Mouse (Mus musculus): ENCODE data around the gene Wbp11.
"Not testable (repeated sequence)": the region's sequence is repeated elsewhere in the genome, so short reads cannot be mapped to it uniquely, and the experiment has no call there.

The Wbp11 gene

GRCm38 (mm10) chr6:136801274-136801673 is 26.8 kb downstream of the Wbp11 start:
- DNase-seq: no peak

- no peak for DNase-seq
Observed at GRCm38 (mm10) chr6:136800710-136801109, 27.3 kb downstream of the Wbp11 start.

- DNase-seq: not testable (repeated sequence)
Observed at GRCm38 (mm10) chr6:136797874-136798693, 29.9 kb downstream of the Wbp11 start.

- no peak for DNase-seq
Observed at GRCm38 (mm10) chr6:136795850-136796249, 32.2 kb downstream of the Wbp11 start.

- DNase-seq: no peak
Observed at GRCm38 (mm10) chr6:136795110-136795509, 32.9 kb downstream of the Wbp11 start.

- no peak for DNase-seq
Observed at GRCm38 (mm10) chr6:136793831-136794525, 34.1 kb downstream of the Wbp11 start.

GRCm38 (mm10) chr6:136792884-136793758 is 34.9 kb downstream of the Wbp11 start:
- DNase-seq: no peak

GRCm38 (mm10) chr6:136789391-136789971 is 38.6 kb downstream of the Wbp11 start:
- peak; percentile 41 for DNase-seq

GRCm38 (mm10) chr6:136782761-136783160 is 45.3 kb downstream of the Wbp11 start:
- no peak for DNase-seq

GRCm38 (mm10) chr6:136782146-136782545 is 45.9 kb downstream of the Wbp11 start:
- DNase-seq: no peak

GRCm38 (mm10) chr6:136781377-136781986 is 46.6 kb downstream of the Wbp11 start, which contains the start of gene Gucy2c:
TSS of gene Gucy2c (minus strand) at chr6:136781765.
- DNase-seq: no peak

GRCm38 (mm10) chr6:136776392-136776791 is 51.6 kb downstream of the Wbp11 start:
- DNase-seq: no peak

GRCm38 (mm10) chr6:136769859-136770258 is 58.2 kb downstream of the Wbp11 start:
- DNase-seq: no peak

- DNase-seq: no peak
Observed at GRCm38 (mm10) chr6:136769143-136769542, 58.9 kb downstream of the Wbp11 start.

GRCm38 (mm10) chr6:136763912-136764311 is 64.1 kb downstream of the Wbp11 start:
- no peak for DNase-seq

All from kidney, adult 11 months (tissue).